In the genomic region with DNA sequence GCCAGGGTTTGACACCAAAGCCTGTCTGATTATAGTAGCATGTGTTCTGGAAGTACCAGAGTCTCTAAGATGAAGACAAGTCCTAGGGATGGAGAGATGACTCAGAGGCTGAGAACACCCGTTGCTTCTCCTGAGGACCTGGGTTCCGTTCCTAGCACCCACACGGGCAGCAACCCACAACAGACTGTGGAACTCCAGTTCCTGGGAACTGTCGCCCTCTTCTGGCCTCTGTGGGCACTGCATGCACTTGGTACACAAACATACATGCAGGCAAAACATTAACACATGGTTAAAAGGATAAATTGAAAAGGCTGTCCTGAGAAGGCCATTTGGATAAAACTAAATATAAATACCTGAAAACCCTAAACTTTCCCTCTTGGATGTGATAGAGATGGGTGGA, we compare ENCODE assay signal across 15 mouse cellular contexts. TPM values are rescaled to one million over a fixed set of nuclear protein-coding genes. Genes with fewer than 3 reads are reported as not detected.
DNase-seq lines count a peak whose midpoint lies in the region; ATAC-seq and TF ChIP-seq lines count a peak whose summit lies in the region.
"Had no signal": no experiment of that assay in that cellular context is flagged by ENCODE, and none has a peak within 500 bp of the region (broad histone marks: within the 10 kb centered on the region; RNA-seq: fewer than 3 reads in every experiment).

No protein-coding gene starts in this region.

- TF ChIP-seq CTCF in left cerebral cortex, adult 2 months (IDR thresholded peaks at IDR 0.05) = peak; percentile 42

- peaks cover 9% of the 10 kb centered on the region for H3K36me3 ChIP-seq in limb, embryonic 10.5 days
- H3K36me3 ChIP-seq: liver, embryonic 13.5 days had no signal

- H3K4me3 ChIP-seq in left cerebral cortex, adult 2 months = no peak overlapping the region
- H3K4me3 ChIP-seq in limb, embryonic 10.5 days = no peak overlapping the region
- H3K4me3 ChIP-seq: liver, embryonic 13.5 days; midbrain, embryonic 15.5 days had no signal

- no peak for ATAC-seq in CD4-positive, CD25-positive, alpha-beta regulatory T cell, adult 4 months
- ATAC-seq: midbrain, embryonic 15.5 days had no signal

- peaks cover 55% of the 10 kb centered on the region for H3K4me1 ChIP-seq in limb, embryonic 10.5 days
- H3K4me1 ChIP-seq: midbrain, embryonic 15.5 days had no signal

- 85% methylated on average over 4 of the region's 4 CpGs for WGBS in limb, embryonic 10.5 days

- H3K27ac ChIP-seq in left cerebral cortex, adult 2 months = no peak overlapping the region
- H3K27ac ChIP-seq in limb, embryonic 10.5 days = peak overlapping the region; percentile 90
- H3K27ac ChIP-seq: liver, embryonic 13.5 days; midbrain, embryonic 15.5 days had no signal

- H3K27me3 ChIP-seq in limb, embryonic 10.5 days (ENCODE audit: low read depth, poor library complexity, severe bottlenecking) = no peaks in the 10 kb centered on the region
- H3K27me3 ChIP-seq: liver, embryonic 13.5 days; midbrain, embryonic 15.5 days had no signal

- H3K9me3 ChIP-seq in limb, embryonic 10.5 days (replicated peaks) = no peaks in the 10 kb centered on the region
- H3K9me3 ChIP-seq: midbrain, embryonic 15.5 days had no signal

- peak; percentile 45 for DNase-seq in CD4-positive, CD25-positive, alpha-beta regulatory T cell, adult 2 months (ENCODE audit: low read depth, low spot score)
- DNase-seq in left cerebral cortex, adult 2 months (ENCODE audit: extremely low spot score in 1 of 2, low spot score in 2 of 2) = no peak
- no peak for DNase-seq in left cerebral cortex, adult 8-10 months (ENCODE audit: low spot score in 2 of 2)
- DNase-seq in A20 (ENCODE audit: low read depth, low spot score) = peak; percentile 35
- no peak for DNase-seq in limb, embryonic 10.5 days (ENCODE audit: low spot score)
- DNase-seq in frontal cortex, postnatal 36 days (ENCODE audit: low spot score in 2 of 2) = no peak
- DNase-seq in Muller cell, postnatal 12 days (ENCODE audit: inconsistent ontology term) = no peak
- DNase-seq: embryo, embryonic 11 days; gastrocnemius, postnatal 25 days; heart, postnatal 10 days; kidney, adult 18-20 months; layer of hippocampus, adult 9-11 months; liver, embryonic 13.5 days had no signal

- intact Hi-C loops in left cerebral cortex, adult 2 months (cut with DNase I) = no loop called here

RNA-seq across cellular contexts. Expression of a gene that starts 56.8 kb away (rescaled TPM):
- polyA plus RNA-seq in CD4-positive, CD25-positive, alpha-beta regulatory T cell, adult 4 months (2017; shearing (Covaris generic)) = 10 to 100 TPM; 14.8 to 18.4 TPM
- 10 to 100 TPM; 32.6 to 36.9 TPM for total RNA-seq in left cerebral cortex, adult 2 months (2021)
- total RNA-seq in left cerebral cortex, adult 8-10 months (2022) = 10 to 100 TPM; 24.6 to 30.1 (median 26.5) TPM
- polyA plus RNA-seq in limb, embryonic 10.5 days (2016; fragmentation: Nextera tagmentation; extraction: Ambion mirVana) = 2.1 and 3.2 TPM in 2 replicates

Comparison
In these comparisons a context has a peak if more than half of its experiments do, and no peak if none do; other contexts are left out.
1. DNase-seq: peak in CD4-positive, CD25-positive, alpha-beta regulatory T cell, adult 2 months (single experiment) and A20 (single experiment); none in left cerebral cortex, adult 2 months (0 of 2), left cerebral cortex, adult 8-10 months (0 of 2), limb, embryonic 10.5 days (single experiment), frontal cortex, postnatal 36 days (0 of 2) and Muller cell, postnatal 12 days (single experiment).